Mouse (Mus musculus): ENCODE results near the gene Emilin2. TPM values are rescaled to one million over a fixed set of nuclear protein-coding genes. Genes with fewer than 3 reads are reported as not detected.

Emilin2 gene
- polyA plus RNA-seq, 1 experiment from 2014 or later = 2.5 TPM

GRCm38 (mm10) chr17:71314315-71314714 lies 2.5 kb upstream of the Emilin2 start:
- WGBS = 75% methylated on average over 4 of the region's 4 CpGs
- H3K27ac ChIP-seq = no peak overlapping the region
- no peak overlapping the region for H3K4me3 ChIP-seq (replicated peaks)
- no peaks in the 10 kb centered on the region for H3K36me3 ChIP-seq
- H3K9me3 ChIP-seq = no peaks in the 10 kb centered on the region
- H3K4me1 ChIP-seq (replicated peaks) = peaks cover 22% of the 10 kb centered on the region
- no peak overlapping the region for H3K4me2 ChIP-seq (replicated peaks)
- no peak for ATAC-seq
- H3K9ac ChIP-seq (replicated peaks) = no peak overlapping the region
- H3K27me3 ChIP-seq = peaks cover 32% of the 10 kb centered on the region

- WGBS = under 1% methylated on average over 67 of the region's 67 CpGs
- peaks cover 39% of the 10 kb centered on the region for H3K27me3 ChIP-seq
- peak; percentile 82 for ATAC-seq
- H3K4me2 ChIP-seq (replicated peaks) = peak overlapping the region; percentile 100
- no peak overlapping the region for H3K27ac ChIP-seq
- peaks cover 26% of the 10 kb centered on the region for H3K4me1 ChIP-seq (replicated peaks)
- H3K36me3 ChIP-seq = no peaks in the 10 kb centered on the region
- peak overlapping the region; percentile 66 for H3K4me3 ChIP-seq (replicated peaks)
- peak overlapping the region; percentile 60 for H3K9ac ChIP-seq (replicated peaks)
- no peaks in the 10 kb centered on the region for H3K9me3 ChIP-seq
These were observed 1.1 kb downstream of the Emilin2 start for GRCm38 (mm10) chr17:71310486-71311339.

GRCm38 (mm10) chr17:71309711-71310485 lies 1.9 kb downstream of the Emilin2 start:
- Histone ChIP-seq H3K27ac (no peak overlapping the region), H3K9me3 (no peaks in the 10 kb centered on the region), H3K4me1 (replicated peaks) (peaks cover 26% of the 10 kb centered on the region), H3K4me2 (replicated peaks) (peak overlapping the region; percentile 100), H3K9ac (replicated peaks) (peak overlapping the region; percentile 60), H3K27me3 (peaks cover 39% of the 10 kb centered on the region), H3K4me3 (replicated peaks) (peak overlapping the region; percentile 66), H3K36me3 (no peaks in the 10 kb centered on the region)
- peak; percentile 60 for ATAC-seq
- WGBS = 4% methylated on average over 23 of the region's 23 CpGs

- Histone ChIP-seq H3K4me2 (replicated peaks) (peak overlapping the region; percentile 100), H3K4me1 (replicated peaks) (peaks cover 26% of the 10 kb centered on the region), H3K27me3 (peaks cover 39% of the 10 kb centered on the region), H3K4me3 (replicated peaks) (no peak overlapping the region), H3K9me3 (no peaks in the 10 kb centered on the region), H3K27ac (no peak overlapping the region), H3K36me3 (no peaks in the 10 kb centered on the region), H3K9ac (replicated peaks) (no peak overlapping the region)
- WGBS = 10% methylated on average over 14 of the region's 14 CpGs
- 0 out of 2 replicates have a peak, but pooled peaks have one; percentile 22 for ATAC-seq
These were observed 2.6 kb downstream of the Emilin2 start for GRCm38 (mm10) chr17:71309141-71309540.

GRCm38 (mm10) chr17:71308296-71308695 lies 3.5 kb downstream of the Emilin2 start:
- H3K9me3 ChIP-seq = no peaks in the 10 kb centered on the region
- peaks cover 39% of the 10 kb centered on the region for H3K27me3 ChIP-seq
- WGBS = 94% methylated on average over 5 of the region's 5 CpGs

GRCm38 (mm10) chr17:71307251-71307790 lies 4.5 kb downstream of the Emilin2 start:
- Histone ChIP-seq H3K4me2 (replicated peaks) (no peak overlapping the region), H3K4me3 (replicated peaks) (no peak overlapping the region), H3K27ac (no peak overlapping the region), H3K9me3 (no peaks in the 10 kb centered on the region), H3K9ac (replicated peaks) (no peak overlapping the region), H3K36me3 (no peaks in the 10 kb centered on the region), H3K27me3 (peaks cover 32% of the 10 kb centered on the region), H3K4me1 (replicated peaks) (peaks cover 26% of the 10 kb centered on the region)
- WGBS = 89% methylated on average over 10 of the region's 10 CpGs
- no peak for ATAC-seq

More at GRCm38 (mm10) chr17:71308296-71308695, 3.5 kb downstream of the Emilin2 start:
- ATAC-seq = no peak
- H3K4me3 ChIP-seq (replicated peaks) = no peak overlapping the region
- no peak overlapping the region for H3K27ac ChIP-seq
- H3K9ac ChIP-seq (replicated peaks) = no peak overlapping the region
- H3K4me2 ChIP-seq (replicated peaks) = no peak overlapping the region
- peaks cover 26% of the 10 kb centered on the region for H3K4me1 ChIP-seq (replicated peaks)
- H3K36me3 ChIP-seq = no peaks in the 10 kb centered on the region

GRCm38 (mm10) chr17:71306716-71307115 lies 5.1 kb downstream of the Emilin2 start:
- WGBS = 94% methylated on average over 4 of the region's 4 CpGs
- no peaks in the 10 kb centered on the region for H3K36me3 ChIP-seq
- H3K4me1 ChIP-seq (replicated peaks) = peaks cover 26% of the 10 kb centered on the region
- peaks cover 27% of the 10 kb centered on the region for H3K27me3 ChIP-seq
- H3K27ac ChIP-seq = no peak overlapping the region
- H3K9ac ChIP-seq (replicated peaks) = no peak overlapping the region
- no peaks in the 10 kb centered on the region for H3K9me3 ChIP-seq
- ATAC-seq = no peak
- H3K4me3 ChIP-seq (replicated peaks) = no peak overlapping the region
- H3K4me2 ChIP-seq (replicated peaks) = no peak overlapping the region

GRCm38 (mm10) chr17:71306091-71306490 lies 5.7 kb downstream of the Emilin2 start:
- H3K27me3 ChIP-seq = peaks cover 21% of the 10 kb centered on the region
- H3K4me2 ChIP-seq (replicated peaks) = no peak overlapping the region
- H3K9ac ChIP-seq (replicated peaks) = no peak overlapping the region
- WGBS = 84% methylated on average over 6 of the region's 6 CpGs
- no peak for ATAC-seq
- no peaks in the 10 kb centered on the region for H3K9me3 ChIP-seq
- H3K4me3 ChIP-seq (replicated peaks) = no peak overlapping the region
- peaks cover 20% of the 10 kb centered on the region for H3K4me1 ChIP-seq (replicated peaks)
- no peaks in the 10 kb centered on the region for H3K36me3 ChIP-seq
- H3K27ac ChIP-seq = no peak overlapping the region

- H3K36me3 ChIP-seq = no peaks in the 10 kb centered on the region
- H3K4me1 ChIP-seq (replicated peaks) = no peaks in the 10 kb centered on the region
- H3K4me2 ChIP-seq (replicated peaks) = no peak overlapping the region
- no peak for ATAC-seq
- H3K4me3 ChIP-seq (replicated peaks) = no peak overlapping the region
- no peaks in the 10 kb centered on the region for H3K9me3 ChIP-seq
- WGBS = 88% methylated on average over 6 of the region's 6 CpGs
- no peaks in the 10 kb centered on the region for H3K27me3 ChIP-seq
- H3K9ac ChIP-seq (replicated peaks) = no peak overlapping the region
- no peak overlapping the region for H3K27ac ChIP-seq
These were observed 8.3 kb downstream of the Emilin2 start for GRCm38 (mm10) chr17:71303444-71303843.

GRCm38 (mm10) chr17:71301413-71301812 lies 10.4 kb downstream of the Emilin2 start:
- H3K9me3 ChIP-seq = no peaks in the 10 kb centered on the region
- WGBS = 80% methylated on average over 5 of the region's 5 CpGs
- ATAC-seq = no peak
- no peak overlapping the region for H3K4me2 ChIP-seq (replicated peaks)
- H3K27ac ChIP-seq = no peak overlapping the region
- H3K9ac ChIP-seq (replicated peaks) = no peak overlapping the region
- H3K4me3 ChIP-seq (replicated peaks) = no peak overlapping the region
- no peaks in the 10 kb centered on the region for H3K36me3 ChIP-seq
- no peaks in the 10 kb centered on the region for H3K4me1 ChIP-seq (replicated peaks)
- H3K27me3 ChIP-seq = no peaks in the 10 kb centered on the region

- Histone ChIP-seq H3K9me3 (no peaks in the 10 kb centered on the region), H3K27me3 (no peaks in the 10 kb centered on the region), H3K4me3 (replicated peaks) (no peak overlapping the region), H3K9ac (replicated peaks) (no peak overlapping the region), H3K36me3 (no peaks in the 10 kb centered on the region), H3K4me2 (replicated peaks) (no peak overlapping the region), H3K4me1 (replicated peaks) (no peaks in the 10 kb centered on the region), H3K27ac (no peak overlapping the region)
- no peak for ATAC-seq
- WGBS = 91% methylated on average over 2 of the region's 2 CpGs
These were observed 11.4 kb downstream of the Emilin2 start for GRCm38 (mm10) chr17:71300338-71300737.

- Histone ChIP-seq H3K4me2 (replicated peaks) (no peak overlapping the region), H3K27ac (no peak overlapping the region), H3K9me3 (no peaks in the 10 kb centered on the region), H3K27me3 (no peaks in the 10 kb centered on the region), H3K36me3 (no peaks in the 10 kb centered on the region), H3K4me1 (replicated peaks) (no peaks in the 10 kb centered on the region), H3K4me3 (replicated peaks) (no peak overlapping the region), H3K9ac (replicated peaks) (no peak overlapping the region)
- 94% methylated on average over 4 of the region's 4 CpGs for WGBS
- ATAC-seq = no peak
These were observed 11.9 kb downstream of the Emilin2 start for GRCm38 (mm10) chr17:71299879-71300278.

Data from midbrain, embryonic 13.5 days (tissue).